Mouse (Mus musculus): ENCODE results near the gene Gpbp1l1.
A peak's percentile ranks its signal among the peaks of the same experiment; 100 is the strongest.

Gene Gpbp1l1

DNA sequence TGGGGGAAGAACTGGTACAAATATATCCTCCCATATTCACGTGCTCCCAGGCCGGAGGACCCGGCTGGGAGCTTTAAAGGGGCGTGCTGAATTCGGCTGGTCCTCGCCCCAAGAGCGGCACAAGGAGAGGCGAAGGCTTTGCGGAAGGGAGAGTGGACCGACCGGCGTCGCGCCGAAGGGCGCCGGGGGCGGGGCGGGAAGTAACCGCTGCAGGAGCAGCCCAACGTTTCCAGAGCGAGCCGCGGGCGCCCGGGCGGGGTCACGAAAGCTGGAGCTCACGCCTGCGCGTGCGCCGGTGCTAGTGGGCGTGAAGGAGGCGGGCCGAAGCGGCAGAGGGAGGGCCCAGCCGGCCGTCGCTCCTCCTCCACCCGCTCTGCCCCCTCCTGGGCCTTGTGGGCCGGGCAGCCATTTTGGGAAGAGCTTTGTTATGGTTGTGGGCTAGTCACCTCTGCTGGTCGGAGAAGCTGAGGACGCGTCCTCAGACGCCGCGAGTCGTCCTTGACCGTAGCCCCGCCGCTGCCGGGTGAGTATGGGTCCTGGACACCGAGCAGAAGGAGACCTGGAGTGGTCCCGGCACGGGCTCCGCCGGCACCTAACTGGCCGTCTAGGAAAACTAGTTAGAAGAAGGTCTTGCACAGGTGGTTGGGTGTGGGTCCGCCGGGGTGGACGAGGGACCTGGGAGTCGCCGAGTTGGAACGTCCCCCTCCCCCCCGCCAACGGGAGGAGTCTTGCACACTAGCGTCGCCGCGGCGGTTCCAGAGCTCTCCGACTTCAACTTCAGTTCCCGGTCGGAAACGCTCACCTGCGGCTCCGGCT is at the start of gene Gpbp1l1:
TSS of gene Gpbp1l1 (plus strand) at position 353 of the 816 bp plus-strand sequence.
- DNase-seq (ENCODE audit: low read depth), result peak; percentile 88

DNA sequence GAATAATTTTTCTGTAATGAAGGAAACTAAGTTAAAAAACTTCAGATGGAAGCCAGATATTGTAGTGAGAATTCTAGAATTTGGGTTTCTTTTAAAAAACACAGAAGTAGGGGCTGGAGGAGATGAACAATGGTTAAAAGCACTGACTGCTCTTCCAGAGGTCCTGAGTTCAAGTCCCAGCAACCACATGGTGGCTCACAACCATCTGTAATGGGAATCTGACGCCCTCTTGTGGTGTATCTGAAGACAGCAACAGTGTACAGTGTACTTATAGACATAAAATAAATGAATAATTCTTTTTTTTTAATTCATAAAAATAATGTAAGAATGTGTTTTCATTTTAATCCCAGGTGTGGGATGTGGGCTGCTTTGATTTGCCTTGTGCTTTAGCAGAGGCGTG is 26.3 kb upstream of the Gpbp1l1 start:
- no peak for DNase-seq (ENCODE audit: low read depth)

DNA sequence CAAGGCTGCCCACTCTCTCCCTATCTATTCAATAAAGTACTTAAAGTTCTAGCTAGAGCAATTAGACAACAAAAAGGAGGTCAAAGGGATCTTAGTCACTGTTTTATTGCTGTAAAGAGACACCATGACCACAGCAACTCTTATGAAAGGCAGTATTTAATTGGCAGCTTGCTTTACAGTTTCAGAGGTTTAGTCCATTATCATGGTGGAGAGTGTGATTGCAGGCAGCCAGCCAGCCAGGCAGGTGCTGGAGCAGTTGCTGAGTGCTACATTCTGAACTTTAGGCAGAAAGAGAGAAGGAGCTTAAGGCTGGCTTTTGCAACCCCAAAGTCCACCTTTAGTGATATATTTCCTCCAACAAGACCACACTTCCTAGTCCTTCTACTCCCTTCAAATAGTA is 21.1 kb upstream of the Gpbp1l1 start:
- DNase-seq (ENCODE audit: low read depth), result no peak

DNA sequence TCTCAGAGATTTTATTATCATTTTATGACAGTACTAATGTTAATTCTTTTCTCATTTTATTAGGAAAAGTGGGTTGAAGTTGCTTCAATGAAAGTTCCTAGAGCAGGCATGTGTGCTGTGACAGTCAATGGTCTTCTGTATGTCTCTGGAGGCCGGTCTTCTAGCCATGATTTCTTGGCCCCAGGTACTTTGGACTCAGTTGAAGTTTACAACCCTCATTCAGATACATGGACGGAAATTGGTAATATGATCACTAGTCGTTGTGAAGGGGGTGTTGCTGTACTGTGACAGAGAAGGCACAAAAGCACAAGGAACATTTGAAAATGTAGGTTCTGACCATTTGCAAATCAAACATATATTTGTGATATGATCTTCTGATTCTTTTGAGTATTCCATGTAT is 19.7 kb upstream of the Gpbp1l1 start:
- no peak for DNase-seq (ENCODE audit: low read depth)

DNA sequence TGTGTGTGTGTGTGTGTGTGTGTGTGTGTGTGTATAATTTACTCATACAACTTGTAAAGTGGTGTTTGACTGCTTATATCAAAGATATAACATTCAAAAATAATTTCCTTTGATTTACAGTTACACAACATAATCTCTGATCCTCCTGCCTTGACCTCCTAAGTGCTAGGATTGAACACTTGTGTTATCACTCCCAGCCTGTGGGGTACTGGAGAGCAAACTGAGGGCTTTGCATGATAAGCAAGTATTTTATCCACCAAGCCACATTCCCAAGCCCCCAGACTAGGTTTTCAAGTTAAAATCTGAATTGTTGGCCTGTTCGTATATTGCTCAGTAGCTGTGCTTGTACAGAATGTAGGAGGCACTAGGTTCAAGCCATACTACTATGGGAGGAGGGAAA is 7.0 kb upstream of the Gpbp1l1 start:
- no peak for DNase-seq (ENCODE audit: low read depth)

DNA sequence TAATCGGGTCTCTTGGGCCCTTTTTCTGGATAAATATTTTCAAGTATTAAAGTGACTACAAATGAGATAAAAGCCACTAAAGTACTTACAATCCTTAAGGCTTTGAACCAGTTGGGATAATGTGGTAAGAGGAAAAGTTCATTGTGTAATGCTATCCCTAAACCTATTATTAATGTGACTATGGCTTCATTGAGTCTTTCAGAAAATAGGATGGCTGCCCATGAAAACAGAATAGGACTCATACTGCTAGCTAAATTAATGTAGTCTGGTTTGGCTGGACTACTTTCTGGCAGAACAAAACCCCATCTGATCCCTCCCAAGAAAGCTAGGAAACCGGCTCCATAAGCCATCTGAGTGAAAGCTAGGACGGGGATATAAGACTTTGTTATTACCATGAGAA is 4.4 kb upstream of the Gpbp1l1 start:
- DNase-seq (ENCODE audit: low read depth), result no peak

DNA sequence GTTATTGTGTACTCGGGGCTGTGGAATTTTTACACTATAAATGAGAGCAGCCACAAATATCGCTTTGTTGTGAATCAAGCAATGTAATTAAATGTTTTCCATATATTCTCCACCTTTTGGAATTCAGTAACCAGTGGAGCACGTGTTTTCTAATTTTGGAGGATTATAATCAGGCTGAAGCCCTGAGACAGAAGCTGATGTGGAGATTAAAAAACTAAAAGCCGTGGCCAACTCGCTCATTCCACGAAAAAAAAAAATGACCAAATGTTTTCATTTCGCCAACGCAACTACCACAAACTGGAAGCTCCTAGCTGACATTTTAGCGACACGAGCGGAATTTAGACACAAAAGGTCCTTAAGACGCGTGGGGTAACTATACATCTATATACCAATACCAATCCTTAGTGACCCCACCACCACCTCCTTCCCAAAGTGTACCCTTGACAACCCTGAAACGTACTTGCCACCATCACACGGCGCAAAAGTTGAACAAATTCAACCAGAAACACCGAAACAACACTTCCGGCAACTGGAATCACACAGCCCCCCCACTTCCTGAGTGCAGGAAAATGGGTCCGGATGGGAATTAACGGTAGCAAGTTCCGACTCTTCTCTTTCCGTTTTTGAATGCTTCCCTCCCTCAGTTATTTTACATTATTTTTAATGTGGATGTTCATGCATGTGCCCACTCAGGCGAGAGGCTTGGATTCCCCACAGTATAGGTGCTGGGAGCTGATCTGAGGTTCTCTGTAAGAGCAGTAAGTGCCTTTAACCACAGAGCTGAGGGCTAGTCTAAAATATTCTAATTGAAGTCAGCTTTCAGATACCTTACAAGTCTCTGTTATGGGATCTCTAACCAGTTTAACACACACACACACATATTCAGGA is 1.8 kb upstream of the Gpbp1l1 start, which contains the start of gene Tmem69:
TSS of gene Tmem69 (minus strand) at position 524 of the 888 bp plus-strand sequence.
- DNase-seq (ENCODE audit: low read depth), result peak; percentile 59

DNA sequence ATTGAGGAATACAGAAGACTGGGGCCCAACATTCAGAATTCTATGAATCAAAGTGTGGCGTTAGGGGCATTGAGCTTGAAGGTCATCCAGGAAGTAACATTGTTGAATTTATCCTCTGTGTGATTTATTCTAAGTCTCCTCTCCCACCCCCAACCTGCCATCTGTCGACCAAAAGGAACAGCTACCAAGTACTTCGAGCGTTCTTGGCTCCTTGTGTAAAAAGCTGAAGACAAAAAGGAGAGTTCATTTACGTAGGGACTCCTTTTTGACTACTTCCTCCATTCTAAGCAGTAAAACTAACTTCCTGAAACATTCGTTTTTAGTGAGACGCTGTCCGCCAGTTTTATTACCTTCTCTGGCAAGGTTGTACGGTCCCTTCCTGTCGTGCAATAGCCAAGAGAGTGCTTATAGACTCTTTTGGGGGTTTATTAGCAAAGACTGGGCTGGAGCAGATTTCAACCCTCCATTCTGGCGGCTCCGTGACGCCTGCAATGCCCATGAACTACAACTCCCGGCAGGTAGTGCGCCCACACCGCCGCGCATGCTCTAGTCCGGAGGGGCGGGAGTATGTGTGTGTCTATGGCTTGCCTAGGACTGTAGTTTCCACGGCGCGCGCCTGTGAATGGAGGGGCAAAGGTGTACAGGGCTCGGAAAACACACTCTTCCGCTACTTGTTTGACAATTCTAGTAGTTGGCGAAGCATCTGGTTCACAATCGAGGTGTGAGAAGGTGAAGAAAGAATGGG is 725 bp upstream of the Gpbp1l1 start:
- DNase-seq (ENCODE audit: low read depth), result peak; percentile 83

DNA sequence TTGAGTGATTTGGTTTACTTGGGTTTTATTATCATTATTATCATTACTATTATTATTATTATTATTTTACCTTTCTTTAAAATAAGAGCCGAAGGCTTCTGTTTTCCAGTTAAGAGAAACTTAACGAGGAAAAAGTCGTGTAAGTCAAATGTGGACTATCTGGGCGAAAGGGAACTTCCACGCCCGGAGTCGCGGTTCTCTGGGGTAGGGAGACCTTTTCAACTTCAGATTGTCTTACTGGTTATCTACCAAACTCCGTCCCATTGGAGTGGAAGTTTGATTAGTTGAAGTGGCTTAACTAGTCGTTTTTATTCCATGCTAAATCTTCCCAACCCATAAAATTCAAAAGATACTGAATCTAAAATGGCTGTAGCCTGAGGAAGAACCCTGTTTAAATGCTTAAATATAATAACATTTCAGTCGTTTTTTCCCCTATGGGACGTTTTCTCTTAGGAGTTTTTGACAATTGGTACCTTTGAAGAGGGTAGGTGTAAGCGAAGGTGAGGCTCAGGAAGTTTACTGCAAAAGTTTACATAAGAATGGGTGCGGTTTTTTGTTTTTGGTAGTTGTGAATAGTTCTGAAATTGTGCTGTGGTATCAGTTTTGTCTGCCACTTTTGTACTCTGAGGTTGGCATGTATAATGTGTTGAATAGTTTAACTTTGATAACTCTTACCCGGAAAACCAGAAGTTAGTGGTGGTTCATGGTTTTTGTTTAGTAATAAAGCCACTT is 859 bp downstream of the Gpbp1l1 start:
- DNase-seq (ENCODE audit: low read depth), result no peak

DNA sequence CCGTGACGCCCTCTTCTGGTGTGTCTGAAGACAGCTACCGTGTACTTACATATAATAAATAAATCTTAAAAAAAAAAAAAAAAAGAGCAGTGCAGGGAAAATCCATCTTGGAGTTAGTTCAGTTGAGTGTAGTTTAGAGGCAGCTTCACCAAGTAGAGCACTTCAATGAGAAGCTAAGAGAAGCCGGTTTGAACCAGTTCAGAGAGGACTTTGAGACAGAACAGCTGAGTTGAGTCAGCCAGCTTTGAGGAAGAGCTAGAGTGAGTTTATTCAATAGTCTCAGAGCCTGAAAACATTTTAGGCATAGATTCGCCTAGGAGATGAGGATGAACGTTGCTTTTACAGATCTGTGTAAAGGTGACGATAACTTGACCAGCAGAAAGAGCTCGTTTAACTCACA is 38.3 kb downstream of the Gpbp1l1 start:
- DNase-seq (ENCODE audit: low read depth), result no peak

DNA sequence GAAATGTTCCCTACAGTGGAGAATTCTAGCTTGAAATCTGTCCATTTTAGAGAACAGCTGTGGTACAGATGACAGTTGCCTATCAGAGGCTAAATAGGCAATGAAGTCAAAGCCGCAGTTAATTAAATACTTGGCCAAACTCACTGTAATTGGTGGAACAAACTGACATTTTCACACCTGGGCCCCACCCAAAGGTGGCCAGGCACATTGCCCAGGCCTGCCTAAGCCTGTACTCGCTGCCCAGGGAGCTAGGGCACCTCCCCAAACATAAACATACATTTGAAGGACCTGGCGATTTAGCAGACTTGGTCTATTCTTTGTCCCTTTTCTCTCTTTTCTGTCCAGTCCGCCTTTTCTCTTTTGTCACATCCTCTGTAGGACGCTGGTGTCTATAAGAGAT is 38.9 kb downstream of the Gpbp1l1 start, which contains the start of gene Ccdc17:
TSS of gene Ccdc17 (plus strand) at position 276 of the 400 bp plus-strand sequence.
- no peak for DNase-seq (ENCODE audit: low read depth)

DNA sequence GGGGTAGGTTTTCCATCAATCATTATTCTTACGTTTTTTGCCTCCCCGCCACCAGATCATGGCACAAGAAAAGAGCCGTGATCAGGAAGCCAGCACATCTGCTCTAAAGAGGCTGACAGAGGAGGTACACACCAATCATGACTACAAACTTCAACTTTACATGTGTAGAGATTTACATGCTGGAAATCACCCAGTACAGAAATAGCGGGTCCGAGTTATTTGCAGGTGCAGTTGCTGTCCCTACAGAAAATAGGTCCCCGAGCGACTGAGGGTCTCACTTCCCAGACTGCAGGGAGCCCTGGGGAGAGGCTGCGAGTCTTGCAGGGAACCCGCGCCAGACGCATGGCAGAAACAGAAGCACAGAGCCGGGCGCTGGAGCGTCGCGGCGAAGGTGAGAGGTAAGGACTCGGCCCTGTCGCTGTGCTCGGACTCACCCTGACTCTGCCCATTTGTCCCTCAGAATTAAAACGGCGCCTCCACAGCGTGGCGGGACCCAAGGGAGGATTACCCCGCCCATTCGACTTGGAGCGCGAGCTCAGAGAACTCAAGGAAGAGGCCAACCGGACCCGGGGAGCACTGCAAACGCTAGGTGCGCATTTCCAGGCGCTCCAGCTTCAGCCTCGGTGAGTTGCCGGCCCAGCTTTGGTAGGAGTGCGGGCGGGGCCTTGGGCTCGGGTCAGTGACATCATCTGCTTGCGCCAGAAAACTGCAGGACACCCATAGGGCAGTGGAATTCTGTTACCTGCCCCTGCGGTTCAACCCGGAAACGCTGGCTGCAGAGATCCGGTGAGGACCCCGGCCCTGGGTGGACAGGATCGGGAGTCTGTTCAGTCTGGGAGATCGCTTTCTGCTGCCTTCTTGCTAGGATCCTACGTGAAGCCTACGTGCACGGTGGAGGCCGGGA is 39.8 kb downstream of the Gpbp1l1 start:
- peak; percentile 74 for DNase-seq (ENCODE audit: low read depth)

DNA sequence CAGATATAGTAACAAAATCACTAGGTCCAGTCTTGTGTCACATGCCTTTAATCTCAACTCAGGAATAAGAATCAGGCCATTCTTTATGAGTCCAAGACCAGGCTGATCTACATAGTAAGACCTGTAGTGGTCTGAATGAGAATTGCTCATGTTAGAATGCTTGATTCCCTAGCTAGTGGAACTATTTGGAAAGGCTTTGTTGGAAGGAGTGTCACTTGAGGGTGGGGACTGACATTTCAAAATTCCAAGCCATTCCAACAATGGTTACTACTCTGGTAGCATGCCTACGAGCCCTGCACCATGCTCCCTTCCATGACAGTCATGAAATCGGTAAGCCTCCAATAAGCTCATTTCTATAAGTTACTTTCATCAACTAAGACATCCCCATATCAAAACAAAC is 55.2 kb downstream of the Gpbp1l1 start:
- no peak for DNase-seq (ENCODE audit: low read depth)

DNA sequence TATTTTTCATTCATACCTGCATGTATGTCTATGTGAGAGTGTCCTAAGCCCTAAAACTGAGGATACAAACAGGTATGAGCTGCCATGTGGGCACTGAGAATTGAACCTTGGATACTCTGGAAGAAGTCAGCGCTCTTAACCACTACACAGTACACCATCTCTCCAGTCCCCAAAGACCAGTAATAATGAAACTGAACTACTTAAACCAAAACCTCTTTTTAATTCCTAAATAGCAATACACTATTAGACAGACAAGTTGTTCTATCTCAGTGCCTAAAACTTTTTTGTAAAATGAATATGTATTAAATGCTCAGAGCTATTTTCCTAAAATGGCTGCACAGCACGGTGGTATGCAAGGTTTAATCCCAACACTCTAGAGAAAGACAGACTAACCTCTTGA is 57.8 kb downstream of the Gpbp1l1 start:
- DNase-seq (ENCODE audit: low read depth), result no peak

DNA sequence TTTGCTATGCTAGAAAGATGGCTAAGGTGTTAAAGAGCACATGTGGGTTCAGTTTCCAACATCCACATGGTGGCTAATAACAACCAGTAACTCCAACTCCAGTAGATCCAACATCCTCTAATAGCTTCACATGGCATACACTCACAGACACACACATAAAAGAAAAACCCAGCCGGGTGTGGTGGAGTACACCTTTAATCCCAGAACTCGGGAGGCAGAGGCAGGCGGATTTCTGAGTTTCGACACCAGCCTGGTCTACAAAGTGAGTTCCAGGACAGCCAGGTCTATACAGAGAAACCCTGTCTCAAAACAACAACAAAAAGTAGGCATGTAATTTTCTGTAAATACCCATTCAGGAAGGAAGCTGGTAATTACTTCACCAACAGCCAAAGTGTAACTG is 67.4 kb downstream of the Gpbp1l1 start:
- DNase-seq (ENCODE audit: low read depth), result no peak

DNA sequence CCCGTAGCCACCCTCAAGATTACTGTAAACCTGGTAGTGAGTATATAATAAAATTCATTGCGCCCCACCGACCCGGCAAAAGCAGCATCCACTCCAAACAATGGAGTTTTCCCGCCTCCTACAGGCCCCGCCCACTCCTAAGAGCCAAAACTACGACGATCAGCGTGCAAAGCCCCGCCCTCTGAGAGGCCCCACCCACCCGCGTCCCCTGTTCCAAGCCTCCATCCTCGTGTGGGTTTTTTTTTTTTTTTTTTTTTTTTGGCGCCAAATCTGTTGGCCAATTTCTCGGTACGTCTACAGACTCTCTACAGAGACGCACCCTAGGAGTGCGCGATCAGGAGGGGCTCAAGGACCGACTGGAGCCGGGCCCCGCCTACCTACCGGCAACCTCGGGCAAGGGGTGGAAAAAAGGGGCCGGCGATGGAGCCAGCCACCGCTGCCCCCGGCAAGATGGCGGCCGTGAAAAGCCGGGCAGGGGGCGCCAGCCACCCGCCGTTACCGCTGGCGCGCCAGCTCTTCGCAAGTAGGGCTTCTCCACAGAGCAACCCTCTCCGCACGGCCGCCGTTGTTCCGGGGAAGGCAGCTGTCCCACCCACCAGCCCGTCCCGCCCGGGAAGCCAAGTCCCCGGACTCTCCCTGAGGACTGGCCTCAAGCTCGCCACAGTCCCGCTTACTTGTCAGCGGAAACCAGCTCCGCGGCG is 69.3 kb downstream of the Gpbp1l1 start:
- peak; percentile 37 for DNase-seq (ENCODE audit: low read depth)

DNA sequence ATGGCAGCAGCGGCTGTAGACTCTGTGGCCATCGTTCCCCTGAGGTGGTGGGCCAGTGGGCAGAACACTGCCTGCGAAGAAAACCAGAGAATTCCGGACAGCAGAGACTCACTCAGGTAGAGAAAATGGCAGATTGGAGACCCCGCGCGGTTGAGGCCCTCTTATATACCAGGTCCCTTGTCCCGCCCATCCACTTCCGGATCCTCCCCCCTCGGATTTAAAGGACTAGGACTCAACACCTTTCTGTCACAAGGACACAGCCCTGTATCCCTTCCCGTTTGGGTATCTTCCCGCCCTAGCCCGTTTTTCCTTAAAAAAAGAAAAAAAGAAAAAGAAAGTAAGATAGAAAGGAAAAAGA is 69.9 kb downstream of the Gpbp1l1 start:
- DNase-seq (ENCODE audit: low read depth), result peak; percentile 72

DNA sequence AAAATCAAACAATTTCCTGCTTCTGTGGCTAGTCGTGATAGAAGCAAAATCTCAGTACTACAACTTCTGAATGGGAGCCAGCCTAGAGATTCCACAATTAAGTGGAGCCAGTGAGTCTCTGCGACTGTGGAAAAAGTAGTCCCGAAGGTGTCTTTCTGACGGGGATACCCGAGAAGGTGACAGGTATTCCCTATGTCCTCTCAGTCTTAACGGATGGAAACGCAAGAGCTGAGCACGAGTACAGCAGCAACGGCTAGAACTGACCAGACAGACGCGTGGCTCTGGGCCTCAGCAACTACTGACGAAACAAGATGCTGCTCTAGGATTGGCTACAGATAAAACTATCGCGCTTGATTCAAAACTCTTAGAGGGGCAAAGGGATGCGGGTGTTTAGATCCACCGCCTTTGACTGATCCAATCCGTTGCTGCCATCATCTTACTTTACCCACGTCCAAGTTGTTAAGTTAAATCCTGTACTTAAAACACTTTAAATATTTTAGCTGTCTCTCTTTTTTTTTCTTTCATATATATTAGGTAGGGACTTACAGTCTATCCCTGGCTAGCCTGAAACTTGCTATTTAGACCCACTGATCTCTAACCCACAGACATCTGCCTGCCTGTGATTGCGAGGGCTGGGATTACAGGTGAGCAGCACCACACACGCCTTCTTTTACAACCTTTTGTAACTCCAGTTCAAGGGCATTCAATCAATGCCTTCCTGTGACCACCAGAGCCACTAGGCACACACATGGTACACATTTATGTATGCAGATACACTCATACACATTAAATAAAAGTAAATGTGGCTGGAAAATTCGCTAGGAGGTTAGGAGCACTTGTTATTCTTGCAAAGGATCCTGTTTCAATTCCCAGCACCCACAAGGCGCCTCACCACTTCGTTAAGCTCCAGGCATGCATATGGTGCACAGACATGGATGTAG is 70.5 kb downstream of the Gpbp1l1 start, which contains the start of gene Nasp:
TSS of gene Nasp (minus strand) at position 220 of the 941 bp plus-strand sequence.
- DNase-seq (ENCODE audit: low read depth), result peak; percentile 80

DNA sequence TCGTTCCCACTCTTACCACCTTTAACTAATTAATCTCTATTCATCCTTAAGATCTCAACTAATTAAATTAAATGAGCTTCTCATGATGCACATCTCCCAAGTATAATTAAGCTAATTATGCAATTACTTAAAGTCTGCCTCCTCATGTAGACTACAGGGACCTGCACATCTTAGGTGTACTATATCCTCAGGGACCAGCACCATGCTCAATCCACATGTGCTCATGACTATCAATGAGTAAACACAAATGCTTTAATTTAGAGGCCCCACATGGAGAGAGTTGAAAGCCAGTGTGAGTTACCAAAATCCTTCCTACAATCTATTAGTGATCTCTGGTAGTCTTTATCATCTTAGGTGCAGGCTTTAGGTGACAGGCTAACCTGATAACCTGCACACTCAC is 77.7 kb downstream of the Gpbp1l1 start:
- DNase-seq (ENCODE audit: low read depth), result no peak
